Mouse (Mus musculus): ENCODE results near the gene Gdf10.

DNA sequence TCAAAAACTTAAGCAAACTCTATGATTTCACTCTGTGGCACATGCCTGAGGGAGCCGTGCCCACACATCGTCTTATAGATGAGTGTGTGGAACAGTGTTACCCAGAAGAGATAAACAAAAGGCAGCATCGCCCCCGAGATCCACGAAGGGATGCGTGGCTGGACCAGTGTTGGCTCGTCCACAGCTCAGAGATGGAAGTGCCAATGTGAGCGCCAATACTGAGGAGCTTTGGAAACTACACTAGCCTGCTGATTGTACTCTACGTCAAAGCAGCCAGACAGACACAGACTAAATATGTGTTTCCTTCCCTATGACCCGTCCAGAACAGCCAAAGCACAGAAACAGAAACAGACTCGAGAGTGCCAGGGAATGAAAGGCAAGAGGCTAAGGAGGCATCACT, 37.9 kb upstream of the Gdf10 start:
- TF ChIP-seq CTCF (IDR thresholded peaks at IDR 0.05; ENCODE audit: borderline replicate concordance, extremely low read depth, insufficient read depth, insufficient read length) = no peak
- no peak for TF ChIP-seq POLR2A (IDR thresholded peaks at IDR 0.05; ENCODE audit: borderline replicate concordance, extremely low read depth, insufficient read depth, insufficient read length, poor library complexity, severe bottlenecking)
